Mouse (Mus musculus): ENCODE results near the gene Fam240b.

DNA sequence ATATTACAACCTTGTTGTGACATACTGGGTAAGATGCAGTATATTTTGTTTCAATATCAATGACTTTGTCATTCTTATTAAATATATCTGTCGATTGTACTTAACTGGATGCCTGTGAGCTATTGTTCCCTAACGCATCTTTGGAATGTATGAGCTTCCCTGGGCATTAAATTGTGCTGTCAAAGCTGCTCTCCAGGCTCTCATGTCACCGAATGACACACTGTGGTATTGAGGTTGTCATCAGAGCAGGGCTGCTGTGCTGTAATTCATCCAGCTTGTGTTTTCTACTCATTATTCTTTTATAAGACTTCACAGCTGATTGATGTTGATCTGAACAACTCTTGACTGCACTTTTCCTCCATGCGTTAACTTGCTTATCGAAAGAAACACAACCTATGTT, 32.5 kb upstream of the Fam240b start:
- TF ChIP-seq CTCF (IDR thresholded peaks at IDR 0.05; ENCODE audit: low read depth): no peak
- no peak for TF ChIP-seq EP300 (IDR thresholded peaks at IDR 0.05; ENCODE audit: low read depth)

Measured in liver, embryonic 14.5 days (tissue).